Mouse (Mus musculus) cerebellum, adult 11-12 months (tissue): ENCODE data around the gene Zpbp.

Experiments used
- DNase-seq: peaks from one replicate; pipeline ENCODE4 v3.0.0; 2022

Zpbp gene

DNA sequence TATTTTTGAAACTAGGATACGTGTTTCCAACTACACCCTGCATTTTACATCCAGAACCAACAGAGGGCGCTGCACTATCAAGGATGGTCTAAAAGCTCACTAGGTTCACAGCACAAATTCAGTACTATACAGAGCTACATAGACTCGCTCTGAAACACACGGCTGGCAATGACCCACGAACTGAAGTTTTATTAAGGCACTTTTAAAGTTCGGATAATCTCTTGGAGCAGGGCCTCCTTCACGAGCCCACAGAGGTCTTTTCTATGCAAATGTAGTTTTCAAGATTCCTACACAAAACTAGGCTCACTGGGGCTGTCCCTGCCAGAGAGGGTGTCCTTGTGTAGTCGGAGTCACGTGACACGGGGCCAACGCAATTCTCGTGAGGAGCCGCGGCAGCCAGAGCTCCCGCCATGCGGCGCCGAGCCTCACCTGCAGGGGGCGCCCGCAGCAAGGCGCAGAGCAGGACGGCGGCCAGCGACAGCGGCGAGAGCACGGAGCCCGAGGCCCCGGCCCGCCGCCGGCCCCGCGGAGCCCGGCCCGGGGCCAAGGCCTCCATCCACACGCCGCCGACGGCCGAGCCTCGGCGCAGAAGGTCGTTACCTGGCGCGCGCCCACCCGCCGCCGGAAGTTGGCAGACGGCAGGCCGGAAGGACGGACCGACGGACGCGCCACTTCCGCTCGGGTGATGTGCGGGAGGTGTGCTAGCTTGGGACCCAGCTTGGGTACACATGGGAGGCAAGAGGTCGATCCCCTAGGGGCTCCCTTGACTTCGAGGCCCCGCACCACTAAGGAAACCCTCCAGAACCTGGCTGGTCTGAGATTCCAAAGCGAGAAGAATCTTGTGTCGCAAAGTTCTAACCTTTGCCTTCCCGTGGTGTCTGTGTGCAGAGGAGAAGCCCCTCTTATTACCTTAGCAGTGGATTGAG, at the start of gene Zpbp, which contains the start of gene Spata48:
Gene Zpbp (minus strand): TSS at position 774 of the 926 bp plus-strand sequence.
Gene Spata48 (plus strand): TSS at position 460 of the 926 bp plus-strand sequence.
- peak; percentile 79 for DNase-seq

GRCm38 (mm10) chr11:11509413-11509812, 47.2 kb upstream of the Zpbp start:
- DNase-seq, result no peak

GRCm38 (mm10) chr11:11506187-11506586, 44.0 kb upstream of the Zpbp start:
- DNase-seq, result no peak

DNA sequence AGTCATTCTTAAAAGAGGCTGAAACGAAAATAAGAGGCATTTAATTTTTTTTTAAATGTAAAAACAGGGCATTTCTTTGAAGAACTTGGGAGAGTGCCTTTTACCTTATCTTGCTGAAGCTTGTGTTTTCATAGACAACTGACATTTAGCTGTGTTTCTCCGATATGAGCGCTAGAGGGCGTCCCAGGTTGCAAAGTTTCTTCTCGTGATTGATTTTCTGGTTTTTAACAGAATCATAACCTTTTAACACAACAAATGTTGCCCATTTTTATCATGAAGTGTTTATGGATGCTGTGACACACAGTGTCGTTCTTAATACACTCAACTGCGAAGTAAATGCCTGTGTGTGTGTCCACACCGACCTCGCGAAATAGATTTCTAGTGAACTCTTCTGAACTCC, 37.7 kb upstream of the Zpbp start:
- DNase-seq, result no peak

DNA sequence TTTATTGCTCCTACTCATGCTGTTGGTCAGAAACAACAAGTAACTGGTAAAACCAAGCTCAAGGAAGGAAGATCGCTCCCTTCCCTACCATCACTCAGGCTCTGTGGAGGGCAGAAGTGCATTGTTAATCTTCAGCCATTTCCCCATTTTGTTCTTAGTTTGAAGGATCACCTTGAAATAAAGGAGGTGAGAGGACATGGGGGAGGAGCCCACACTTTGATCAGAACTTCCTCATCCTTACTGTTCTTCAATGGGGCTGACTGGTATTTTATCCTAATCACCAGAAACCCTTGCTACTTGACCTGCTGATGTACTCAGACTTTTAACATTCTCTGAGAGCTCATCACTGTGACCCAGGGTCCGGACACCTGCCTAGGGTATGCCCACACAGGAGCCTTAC, 33.5 kb upstream of the Zpbp start:
- DNase-seq, result no peak

DNA sequence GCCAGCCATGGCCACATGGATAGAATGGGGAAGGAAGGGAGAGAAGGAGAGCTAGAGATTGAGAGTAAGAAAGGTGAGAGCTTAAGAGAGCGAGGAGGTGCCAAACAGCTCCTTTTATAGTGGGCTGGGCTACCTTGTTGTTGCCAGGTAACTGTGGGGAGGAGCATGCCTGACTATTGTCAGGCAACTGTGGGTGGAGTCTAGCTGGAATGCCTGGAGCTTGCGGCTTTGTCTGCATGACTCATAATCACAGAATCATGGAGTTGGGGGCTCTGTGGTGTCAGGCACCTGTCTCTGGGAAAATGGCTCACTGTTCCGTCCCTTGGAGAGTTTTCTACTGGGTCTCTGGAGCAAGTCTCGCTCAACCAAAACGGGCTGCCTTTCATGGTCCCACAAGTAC, 29.8 kb upstream of the Zpbp start:
- no peak for DNase-seq

DNA sequence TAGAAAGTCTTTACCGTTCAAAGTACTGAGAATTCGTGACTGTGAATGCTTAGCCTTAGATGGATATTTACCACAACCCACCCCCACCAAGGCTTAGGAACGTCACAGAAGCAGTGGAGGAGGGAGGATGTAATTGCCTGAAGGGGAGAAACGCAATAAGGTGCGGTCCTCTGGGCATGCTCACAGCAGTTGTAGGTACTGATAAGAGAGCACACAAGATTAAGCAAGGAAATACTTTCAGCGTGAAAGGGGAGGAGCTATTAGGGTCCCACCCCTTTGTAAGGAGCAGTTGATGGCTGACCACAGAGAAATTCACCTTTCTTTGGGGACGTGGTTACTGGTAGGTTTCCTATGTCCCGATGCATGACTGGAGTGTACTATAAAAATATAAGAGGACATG, 22.2 kb upstream of the Zpbp start:
- no peak for DNase-seq

DNA sequence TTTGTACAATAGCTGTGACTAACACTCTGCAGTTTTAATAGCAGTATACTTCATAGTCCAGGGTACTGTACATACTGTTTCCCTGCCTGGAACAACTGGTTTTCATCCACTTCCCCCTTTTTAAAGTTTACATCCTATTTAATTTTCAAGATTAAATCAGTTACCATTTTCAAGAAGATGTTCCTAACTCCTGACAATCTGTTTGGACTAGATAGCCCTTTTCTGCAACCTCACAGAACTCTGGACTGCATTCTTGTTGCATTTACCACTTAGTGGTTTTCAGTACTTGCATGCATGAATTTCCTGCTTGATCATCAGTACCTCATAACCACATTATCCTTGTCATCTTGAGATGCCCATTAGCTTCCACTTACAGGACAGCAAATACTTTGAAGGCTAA, 6.7 kb upstream of the Zpbp start:
- DNase-seq, result no peak

- no peak for DNase-seq
Observed at GRCm38 (mm10) chr11:11462561-11462890, 318 bp upstream of the Zpbp start.

GRCm38 (mm10) chr11:11455037-11455436, 7.2 kb downstream of the Zpbp start:
- no peak for DNase-seq

DNA sequence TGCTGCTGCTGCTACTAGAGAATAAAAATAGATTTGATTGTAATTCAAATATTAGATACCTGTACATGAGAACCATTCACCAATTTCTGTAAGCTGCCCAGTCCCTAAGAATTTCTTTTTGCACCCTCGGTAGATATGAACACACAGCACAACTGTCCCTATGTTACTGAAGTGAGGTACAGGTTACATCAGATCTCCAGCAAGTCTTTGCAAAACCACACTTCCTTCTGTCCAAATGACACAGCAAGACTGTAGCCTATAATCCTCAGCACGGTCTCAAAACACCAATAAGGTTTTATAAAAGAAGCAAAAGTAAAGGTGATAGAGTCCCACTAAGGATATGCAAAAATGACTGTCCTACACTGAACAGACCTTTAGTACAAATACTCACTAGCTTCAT, 44.9 kb downstream of the Zpbp start:
- no peak for DNase-seq

DNA sequence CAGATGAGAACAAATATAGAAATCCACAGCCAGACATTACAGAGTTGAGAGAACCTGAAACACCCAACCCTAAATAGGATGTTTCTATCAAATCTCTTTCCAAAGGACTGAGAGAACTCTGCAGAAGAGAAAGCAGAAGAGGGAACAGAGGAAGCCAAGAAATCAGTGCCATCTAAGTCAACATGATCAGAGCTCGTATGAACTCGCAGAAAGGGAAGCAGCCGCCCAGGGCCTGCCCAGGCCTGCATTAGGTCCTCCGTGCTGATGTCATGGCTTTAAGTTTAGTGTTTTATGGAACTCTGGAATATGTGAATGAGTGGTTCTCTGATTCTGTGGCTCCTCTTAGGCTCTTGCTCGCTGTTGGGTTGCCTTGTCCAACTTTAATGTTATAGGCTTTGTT, 48.0 kb downstream of the Zpbp start:
- no peak for DNase-seq

DNA sequence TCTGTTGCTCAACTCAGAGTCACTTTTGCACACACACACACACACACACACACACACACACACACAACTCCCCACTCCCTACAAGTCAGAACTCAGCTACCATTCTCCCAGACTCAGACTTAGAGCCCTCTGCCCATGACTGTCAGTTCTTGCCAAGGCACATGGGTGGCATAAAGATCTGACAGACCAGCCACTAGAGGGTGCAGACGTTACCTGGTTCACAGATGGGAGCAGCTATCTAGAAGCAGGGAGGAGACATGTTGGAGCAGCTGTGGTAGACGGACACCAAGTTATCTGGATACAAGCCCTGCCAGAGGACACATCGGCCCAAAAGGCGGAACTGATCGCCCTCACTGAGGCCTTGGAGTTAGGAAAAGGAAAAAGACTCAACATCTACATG, 67.5 kb downstream of the Zpbp start:
- no peak for DNase-seq

DNA sequence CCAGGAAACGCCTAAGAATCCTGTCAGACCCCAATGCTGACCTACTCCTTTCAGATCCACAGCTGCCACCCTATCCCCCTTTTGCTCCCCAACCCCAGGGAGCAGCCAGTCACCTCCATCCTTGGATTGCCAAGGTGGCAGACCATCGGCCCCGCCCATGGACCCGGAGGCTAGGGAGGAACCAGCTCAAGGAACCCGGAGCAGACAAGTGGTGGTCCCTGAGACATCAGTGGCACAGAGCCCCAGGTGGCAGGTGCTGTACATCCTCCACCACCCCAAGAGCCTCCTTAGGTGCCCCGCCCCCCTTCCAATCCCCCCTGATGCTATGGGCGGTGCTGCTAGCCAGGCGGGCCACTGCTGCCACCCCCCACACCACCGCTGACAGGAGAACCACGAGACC, 69.0 kb downstream of the Zpbp start:
- DNase-seq, result no peak

- DNase-seq, result no peak
Observed at GRCm38 (mm10) chr11:11371305-11371704, 90.9 kb downstream of the Zpbp start.

- no peak for DNase-seq
Observed at GRCm38 (mm10) chr11:11283512-11283911, 178.7 kb downstream of the Zpbp start.

- no peak for DNase-seq
Observed at GRCm38 (mm10) chr11:11280128-11280527, 182.1 kb downstream of the Zpbp start.

DNA sequence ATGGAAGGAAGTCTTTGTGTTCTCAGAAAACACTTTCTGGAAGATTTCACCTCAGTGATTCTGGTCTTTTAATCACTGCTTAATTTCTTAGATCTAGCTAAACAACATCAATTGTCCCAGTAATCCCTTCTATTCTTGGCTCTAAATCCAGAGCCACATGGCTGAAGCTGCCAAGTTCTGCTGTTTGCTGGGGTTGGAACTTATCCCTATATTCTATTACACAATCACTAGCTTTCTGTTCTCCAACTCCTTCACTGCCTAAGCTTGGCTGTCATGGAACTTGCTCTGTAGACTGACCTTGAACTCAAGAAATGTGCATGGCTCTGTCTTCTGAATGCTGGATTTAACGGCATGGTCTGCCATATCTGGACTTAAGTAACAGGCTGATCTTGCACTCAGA, 204.9 kb downstream of the Zpbp start:
- no peak for DNase-seq

DNA sequence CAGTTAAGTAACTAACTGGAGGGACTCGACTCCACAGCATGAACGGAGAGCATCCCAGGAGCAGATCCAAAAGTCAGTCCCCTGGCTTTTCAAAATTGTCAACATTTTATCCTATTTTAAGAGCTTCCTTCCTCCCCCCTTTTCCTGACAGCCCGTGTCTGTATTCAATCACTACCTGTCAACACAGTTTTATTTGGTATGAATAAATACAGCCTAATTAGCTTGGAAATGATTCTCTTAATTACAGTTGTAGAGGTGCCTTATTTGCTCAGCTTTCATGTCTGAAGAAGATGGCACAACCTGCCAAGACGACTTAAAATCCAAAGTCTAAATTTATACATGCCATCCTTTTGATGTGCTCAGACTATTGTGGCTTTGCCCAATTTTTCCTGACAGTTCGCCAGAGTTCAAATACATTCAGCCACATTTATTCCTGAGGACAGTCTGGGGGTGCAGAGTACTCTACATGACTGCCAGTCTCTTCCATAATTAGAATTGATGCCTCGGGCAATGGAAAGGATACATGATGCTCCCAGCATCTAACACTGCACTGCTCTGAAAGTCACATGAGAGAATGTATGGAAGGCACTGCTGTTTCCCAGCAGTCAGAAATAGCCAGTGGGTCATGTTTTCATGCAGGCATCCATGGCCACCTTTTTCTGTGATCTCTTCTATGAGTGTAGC, 219.4 kb downstream of the Zpbp start:
- no peak for DNase-seq

GRCm38 (mm10) chr11:11239346-11239745, 222.9 kb downstream of the Zpbp start:
- DNase-seq, result no peak
